Comparison of ENCODE assay signal across 8 mouse cellular contexts in genomic region chr8:20013278-20013677, GRCm38 (mm10).
DNase-seq lines count a peak whose midpoint lies in the region; ATAC-seq and TF ChIP-seq lines count a peak whose summit lies in the region.
"Not testable (repeated sequence)": the region's sequence is repeated elsewhere in the genome, so short reads cannot be mapped to it uniquely, and the experiment has no call there.

No protein-coding gene starts in this region.

- not testable (repeated sequence) for ATAC-seq in kidney, postnatal 0 days (replicated peaks; ENCODE audit: low FRiP score, low read depth); lung, embryonic 14.5 days (ENCODE audit: insufficient read depth)

- not testable (repeated sequence) for H3K27me3 ChIP-seq in kidney, postnatal 0 days (ENCODE audit: insufficient read depth, low read length); lung, embryonic 14.5 days (ENCODE audit: insufficient read depth, low read length)

- peak; percentile 44 for DNase-seq in CD4-positive helper T cell, adult 2 months (ENCODE audit: low read depth, low spot score)
- DNase-seq in R1 (ENCODE audit: low read depth, low spot score), result peak; percentile 94
- peak; percentile 17 for DNase-seq in c-Kit-positive CD71-negative TER-119-negative erythroid progenitor cells, embryonic 14.5 days (ENCODE audit: low read depth)
- DNase-seq in gastrocnemius, postnatal 10 days, result peak; percentile 24
- DNase-seq in kidney, postnatal 0 days (ENCODE audit: low spot score), result not testable (repeated sequence)
- peak; percentile 8 for DNase-seq in lung, embryonic 14.5 days
- peak; percentile 16 for DNase-seq in retina, embryonic 14.5 days (ENCODE audit: low spot score)
- peak; percentile 33 for DNase-seq in thymus, postnatal 25 days

- H3K36me3 ChIP-seq in kidney, postnatal 0 days (ENCODE audit: insufficient read depth, low read length); lung, embryonic 14.5 days (ENCODE audit: insufficient read depth): not testable (repeated sequence)

- not testable (repeated sequence) for H3K27ac ChIP-seq in kidney, postnatal 0 days; lung, embryonic 14.5 days (ENCODE audit: low read depth)

- not testable (repeated sequence) for H3K9ac ChIP-seq in kidney, postnatal 0 days (ENCODE audit: low read depth, low read length); lung, embryonic 14.5 days

- H3K4me1 ChIP-seq in kidney, postnatal 0 days (replicated peaks; ENCODE audit: insufficient read depth, low read length); lung, embryonic 14.5 days (ENCODE audit: insufficient read depth): not testable (repeated sequence)

- not testable (repeated sequence) for H3K9me3 ChIP-seq in kidney, postnatal 0 days (replicated peaks; ENCODE audit: low read length); lung, embryonic 14.5 days (ENCODE audit: low read depth, low read length)

- H3K4me3 ChIP-seq in kidney, postnatal 0 days (replicated peaks; ENCODE audit: low read depth, low read length); lung, embryonic 14.5 days (ENCODE audit: low read depth, low read length): not testable (repeated sequence)

- H3K4me2 ChIP-seq in kidney, postnatal 0 days (ENCODE audit: low read length); lung, embryonic 14.5 days: not testable (repeated sequence)

- 70% methylated on average over 7 of the region's 7 CpGs for WGBS in kidney, postnatal 0 days
- WGBS in lung, embryonic 14.5 days, result 70% methylated on average over 7 of the region's 7 CpGs

- TF ChIP-seq CTCF in kidney, postnatal 0 days (IDR thresholded peaks at IDR 0.05; ENCODE audit: low read depth), result peak; percentile 27; the same call in 1 of the 2 replicates
- TF ChIP-seq CTCF in lung, embryonic 14.5 days (IDR thresholded peaks at IDR 0.05; ENCODE audit: low read depth), result peak; percentile 30; the same call in 1 of the 2 replicates
